Mouse (Mus musculus) ES-E14 (cell line): ENCODE measurements around the gene Cd163.

Experiments used
- CHD2 ChIP-seq: IDR thresholded peaks from 2 replicates; pipeline ENCODE4 v1.6.1; 2014; ENCODE audit warnings: mild to moderate bottlenecking, low read depth, low read length, inconsistent platforms
- HCFC1 ChIP-seq: IDR thresholded peaks from 2 replicates; pipeline ENCODE4 v1.6.1; 2012; ENCODE audit warnings: low read length, inconsistent platforms, borderline replicate concordance; ENCODE audit not compliant: insufficient read depth
- MAFK ChIP-seq: IDR thresholded peaks from 2 replicates; pipeline ENCODE4 v1.6.1; 2014; ENCODE audit warnings: mild to moderate bottlenecking, low read depth, low read length, inconsistent platforms; ENCODE audit not compliant: insufficient read depth
- ZC3H11A ChIP-seq: IDR thresholded peaks from 2 replicates; pipeline ENCODE4 v1.6.1; 2012; ENCODE audit warnings: low read depth, mild to moderate bottlenecking, inconsistent platforms, low read length, borderline replicate concordance

- no peak for TF ChIP-seq CHD2
- TF ChIP-seq ZC3H11A: no peak
- no peak for TF ChIP-seq HCFC1
- TF ChIP-seq MAFK: no peak
Measured at GRCm38 (mm10) chr6:124345096-124345495, 40.6 kb downstream of the Cd163 start.
